8 mouse cellular contexts compared by ENCODE assay signal in genomic region chr2:18025781-18026115, GRCm38 (mm10). TPM values are rescaled to one million over a fixed set of nuclear protein-coding genes. Genes with fewer than 3 reads are reported as not detected.
DNase-seq lines count a peak whose midpoint lies in the region; ATAC-seq and TF ChIP-seq lines count a peak whose summit lies in the region.

No protein-coding gene starts in this region.

- peak overlapping the region; percentile 97 for H3K4me2 ChIP-seq in neural tube, embryonic 11.5 days (ENCODE audit: low read depth)
- peak overlapping the region; percentile 97 for H3K4me2 ChIP-seq in liver, embryonic 12.5 days
- peak overlapping the region; percentile 99 for H3K4me2 ChIP-seq in stomach, postnatal 0 days (replicated peaks; ENCODE audit: low read depth)

- no peak for TF ChIP-seq EP300 in stomach, postnatal 0 days (optimal IDR thresholded peaks at IDR 0.05)

- no peak for TF ChIP-seq CTCF in cerebellum, adult 2 months (IDR thresholded peaks at IDR 0.05; ENCODE audit: borderline replicate concordance, insufficient read depth, low read depth, low read length)
- no peak for TF ChIP-seq CTCF in stomach, postnatal 0 days (IDR thresholded peaks at IDR 0.05; ENCODE audit: low read depth)

- H3K27me3 ChIP-seq in cerebellum, adult 2 months (ENCODE audit: control insufficient read depth, insufficient read depth, low read length): no peaks in the 10 kb centered on the region
- no peaks in the 10 kb centered on the region for H3K27me3 ChIP-seq in neural tube, embryonic 11.5 days (ENCODE audit: control insufficient read depth, insufficient read depth, low read length)
- peaks cover 52% of the 10 kb centered on the region for H3K27me3 ChIP-seq in liver, embryonic 12.5 days (replicated peaks)
- H3K27me3 ChIP-seq in stomach, postnatal 0 days (ENCODE audit: control insufficient read depth, insufficient read depth, low read length): no peaks in the 10 kb centered on the region

- no peaks in the 10 kb centered on the region for H3K9me3 ChIP-seq in neural tube, embryonic 11.5 days (ENCODE audit: control insufficient read depth, low read length)
- H3K9me3 ChIP-seq in liver, embryonic 12.5 days (replicated peaks): no peaks in the 10 kb centered on the region
- no peaks in the 10 kb centered on the region for H3K9me3 ChIP-seq in stomach, postnatal 0 days (ENCODE audit: control insufficient read depth, low read length)

- peak overlapping the region; percentile 69 for H3K4me3 ChIP-seq in cerebellum, adult 2 months (replicated peaks; ENCODE audit: insufficient read depth, low read depth, low read length)
- H3K4me3 ChIP-seq in neural tube, embryonic 11.5 days (ENCODE audit: low read depth, low read length): peak overlapping the region; percentile 48
- peak overlapping the region; percentile 65 for H3K4me3 ChIP-seq in liver, embryonic 12.5 days
- H3K4me3 ChIP-seq in stomach, postnatal 0 days (ENCODE audit: low read depth, low read length): peak overlapping the region; percentile 66

- DNase-seq in cerebellum, adult 2 months: no peak
- DNase-seq in cerebellum, postnatal 4 days (ENCODE audit: low spot score in 2 of 2): no peak
- DNase-seq in neural tube, embryonic 11.5 days (ENCODE audit: low spot score): no peak
- no peak for DNase-seq in neural tube, embryonic 10.5 days (ENCODE audit: extremely low spot score, low spot score)
- DNase-seq in stomach, postnatal 0 days (ENCODE audit: low spot score): no peak
- no peak for DNase-seq in embryo, embryonic 10.5 days (ENCODE audit: low spot score)
- no peak for DNase-seq in T-cell, adult 2 months (ENCODE audit: low spot score)

- H3K9ac ChIP-seq in neural tube, embryonic 11.5 days (ENCODE audit: low read length): peak overlapping the region; percentile 68
- peak overlapping the region; percentile 62 for H3K9ac ChIP-seq in liver, embryonic 12.5 days
- peak overlapping the region; percentile 67 for H3K9ac ChIP-seq in stomach, postnatal 0 days (ENCODE audit: low read length)

- no peaks in the 10 kb centered on the region for H3K4me1 ChIP-seq in cerebellum, adult 2 months (ENCODE audit: control insufficient read depth, insufficient read depth, low read length)
- peaks cover 6% of the 10 kb centered on the region; the same call in 1 of the 2 replicates for H3K4me1 ChIP-seq in neural tube, embryonic 11.5 days (ENCODE audit: control insufficient read depth, insufficient read depth, low read length)
- peaks cover 37% of the 10 kb centered on the region for H3K4me1 ChIP-seq in liver, embryonic 12.5 days
- H3K4me1 ChIP-seq in stomach, postnatal 0 days (replicated peaks; ENCODE audit: control insufficient read depth, insufficient read depth): no peaks in the 10 kb centered on the region

- 11% methylated on average over 14 of the region's 14 CpGs for WGBS in cerebellum, adult 2 months
- WGBS in neural tube, embryonic 11.5 days: 3% methylated on average over 14 of the region's 14 CpGs
- WGBS in liver, embryonic 12.5 days (ENCODE audit: insufficient replicate concordance): 2% methylated on average over 14 of the region's 14 CpGs
- 7% methylated on average over 14 of the region's 14 CpGs for WGBS in stomach, postnatal 0 days

- H3K27ac ChIP-seq in cerebellum, adult 2 months (ENCODE audit: insufficient read depth, low read length): no peak overlapping the region
- 0 out of 2 replicates have a peak overlapping the region, but pooled peaks have one; percentile 31 for H3K27ac ChIP-seq in neural tube, embryonic 11.5 days (ENCODE audit: low read depth, low read length)
- no peak overlapping the region for H3K27ac ChIP-seq in liver, embryonic 12.5 days
- peak overlapping the region; percentile 1; the same call in 1 of the 2 replicates for H3K27ac ChIP-seq in stomach, postnatal 0 days (replicated peaks)

- TF ChIP-seq POLR2A in cerebellum, adult 2 months (IDR thresholded peaks at IDR 0.05; ENCODE audit: borderline replicate concordance, insufficient read depth, low read length): no peak

- ATAC-seq in neural tube, embryonic 11.5 days (ENCODE audit: insufficient read depth, low FRiP score, low TSS enrichment): no peak
- ATAC-seq in liver, embryonic 12.5 days: no peak
- ATAC-seq in stomach, postnatal 0 days (ENCODE audit: low FRiP score, low TSS enrichment): no peak

- no peaks in the 10 kb centered on the region for H3K36me3 ChIP-seq in neural tube, embryonic 11.5 days (ENCODE audit: control insufficient read depth, insufficient read depth, low read length)
- no peaks in the 10 kb centered on the region for H3K36me3 ChIP-seq in liver, embryonic 12.5 days
- H3K36me3 ChIP-seq in stomach, postnatal 0 days (ENCODE audit: control insufficient read depth, insufficient read depth, low read length): no peaks in the 10 kb centered on the region

RNA-seq across cellular contexts. Expression of gene A930004D18Rik, which starts 11.8 kb away (rescaled TPM):
- polyA plus RNA-seq in cerebellum, adult 2 months (2012; rRNA removed): 2.6 and 3.0 TPM in 2 replicates
- polyA plus RNA-seq in neural tube, embryonic 11.5 days (2014; fragmentation: Nextera tagmentation; extraction: Ambion mirVana): 6.9 and 7.6 TPM in 2 replicates
- polyA plus RNA-seq in liver, embryonic 12.5 days (2016; fragmentation: Nextera tagmentation; extraction: Ambion mirVana): 2.7 and 2.8 TPM in 2 replicates
- polyA plus RNA-seq in stomach, postnatal 0 days (2015; fragmentation: Nextera tagmentation; extraction: Ambion mirVana): 7.5 and 9.4 TPM in 2 replicates

RNA-seq across cellular contexts. Expression of gene Skida1, which starts 23.1 kb away (rescaled TPM):
- polyA plus RNA-seq in cerebellum, adult 2 months (2012; rRNA removed): 4.8 and 5.7 TPM in 2 replicates
- polyA plus RNA-seq in neural tube, embryonic 11.5 days (2014; fragmentation: Nextera tagmentation; extraction: Ambion mirVana): 12.0 and 15.5 TPM in 2 replicates
- polyA plus RNA-seq in liver, embryonic 12.5 days (2016; fragmentation: Nextera tagmentation; extraction: Ambion mirVana): 1.0 and 1.2 TPM in 2 replicates
- 1.5 and 1.9 TPM in 2 replicates for polyA plus RNA-seq in stomach, postnatal 0 days (2015; fragmentation: Nextera tagmentation; extraction: Ambion mirVana)

RNA-seq across cellular contexts. Expression of gene H2al2a, which starts 29.0 kb away (rescaled TPM):
- polyA plus RNA-seq in cerebellum, adult 2 months (2012; rRNA removed): not detected in 2 replicates
- polyA plus RNA-seq in neural tube, embryonic 11.5 days (2014; fragmentation: Nextera tagmentation; extraction: Ambion mirVana): not detected in 2 replicates
- not detected in 2 replicates for polyA plus RNA-seq in liver, embryonic 12.5 days (2016; fragmentation: Nextera tagmentation; extraction: Ambion mirVana)
- polyA plus RNA-seq in stomach, postnatal 0 days (2015; fragmentation: Nextera tagmentation; extraction: Ambion mirVana): not detected in 2 replicates

RNA-seq across cellular contexts. Expression of gene Mllt10, which starts 29.3 kb away (rescaled TPM):
- 45.6 and 46.7 TPM in 2 replicates for polyA plus RNA-seq in cerebellum, adult 2 months (2012; rRNA removed)
- 39.4 and 42.6 TPM in 2 replicates for polyA plus RNA-seq in neural tube, embryonic 11.5 days (2014; fragmentation: Nextera tagmentation; extraction: Ambion mirVana)
- 39.2 and 40.1 TPM in 2 replicates for polyA plus RNA-seq in liver, embryonic 12.5 days (2016; fragmentation: Nextera tagmentation; extraction: Ambion mirVana)
- 25.9 and 27.4 TPM in 2 replicates for polyA plus RNA-seq in stomach, postnatal 0 days (2015; fragmentation: Nextera tagmentation; extraction: Ambion mirVana)

Comparison
In these comparisons a context has a peak if more than half of its experiments do, and no peak if none do; other contexts are left out.
1. H3K27ac ChIP-seq: peak in neural tube, embryonic 11.5 days (single experiment) and stomach, postnatal 0 days (single experiment); none in cerebellum, adult 2 months (single experiment) and liver, embryonic 12.5 days (single experiment).
2. Peak in every context shown above with its lines, with median percentiles within 50 percentile points of each other: H3K4me3 ChIP-seq, H3K4me2 ChIP-seq and H3K9ac ChIP-seq.